Mouse (Mus musculus) urinary bladder, postnatal 4 days (tissue): ENCODE measurements at regions not wholly inside any gene's neighbourhood (a gene's known extent, or its start where the extent isn't known, plus 50 kb on each side); places are given as distances from the start of the nearest gene placed in this dataset.

Experiments
- DNase-seq, 2 experiments: peaks; one replicate each; pipeline ENCODE4 v3.0.0; 2021 to 2022; ENCODE audit warnings: low spot score in 2 of 2

DNA sequence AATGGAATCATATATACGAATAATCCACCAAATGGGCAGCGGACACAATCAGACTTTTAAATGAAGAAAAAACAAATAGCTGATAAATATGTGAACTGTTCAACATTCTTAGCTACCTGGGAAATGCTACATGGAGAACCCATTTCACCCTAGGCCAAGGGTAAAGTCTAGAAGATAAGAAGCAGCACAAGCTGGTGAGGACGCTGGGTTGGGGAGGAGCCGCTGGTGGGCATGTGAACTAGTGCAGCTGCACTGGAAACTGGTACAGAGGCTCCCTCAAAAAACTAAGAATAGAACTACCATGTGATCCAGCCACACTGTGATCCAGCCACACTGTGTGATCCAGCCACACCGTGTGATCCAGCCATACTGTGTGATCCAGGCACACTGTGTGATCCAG, 198.8 kb upstream of the Bmper start:
- no peak for DNase-seq

DNA sequence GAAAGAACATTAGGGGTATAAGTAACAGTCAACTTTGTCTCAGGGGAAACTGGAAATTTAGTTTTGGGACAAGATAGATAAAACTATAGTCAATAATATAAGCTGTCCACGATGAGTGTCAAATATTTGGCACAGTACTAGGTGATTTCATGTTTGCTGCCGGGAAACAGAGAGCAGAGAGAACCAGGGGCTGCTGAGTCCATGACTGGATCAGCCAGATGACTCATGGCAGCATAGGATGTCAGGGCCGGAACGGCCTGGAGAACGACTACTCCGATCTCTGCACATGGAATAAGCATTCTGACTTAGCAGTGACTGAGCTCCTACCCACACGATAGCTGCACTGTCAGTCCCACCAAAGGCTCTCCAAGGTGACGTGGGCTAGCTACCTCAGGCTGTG, 197.6 kb upstream of the Bmper start:
- no peak for DNase-seq

DNA sequence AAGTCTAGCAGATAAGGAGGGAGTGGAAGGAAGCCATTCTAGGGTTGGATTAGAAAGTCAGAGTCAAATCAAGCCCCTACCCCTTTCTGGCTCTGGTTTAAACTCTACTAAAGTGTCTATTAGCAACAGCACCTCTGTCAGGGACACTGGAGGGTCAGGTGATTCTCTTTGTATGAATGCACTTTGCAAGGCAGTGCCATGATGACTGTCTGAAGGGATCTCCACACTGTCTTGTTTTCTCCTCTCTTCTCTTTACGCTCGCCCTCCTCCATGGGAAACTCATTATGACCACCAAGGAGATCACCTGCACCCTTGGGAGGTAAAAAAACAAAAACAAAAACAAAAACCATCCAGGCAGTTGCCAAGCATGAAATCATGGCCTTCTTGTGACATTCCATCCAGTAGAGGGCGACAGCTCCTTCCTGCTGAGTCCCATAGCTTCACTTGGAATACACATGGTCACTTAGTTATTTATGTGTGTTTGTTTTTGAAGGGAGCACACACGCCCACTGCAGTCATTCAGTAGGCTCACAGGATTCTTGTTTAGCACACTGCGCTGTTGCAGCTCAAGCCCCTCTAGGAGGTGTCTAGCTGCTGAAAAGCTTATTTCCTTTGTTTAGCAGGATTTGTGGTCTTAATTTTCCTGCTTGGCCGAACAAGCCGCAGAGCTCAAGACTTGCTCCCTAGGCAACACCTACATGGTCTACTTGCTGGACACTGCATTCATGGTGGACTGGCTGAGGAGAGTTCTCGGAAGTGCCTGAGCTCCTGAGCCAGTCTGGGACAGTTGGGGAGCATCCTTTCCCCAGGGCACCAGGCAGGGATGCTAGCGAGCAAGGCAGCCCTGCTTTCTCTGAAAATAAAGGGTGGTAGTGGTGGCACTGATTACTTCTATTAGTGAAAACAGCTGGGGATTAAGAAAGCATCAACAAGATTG, 195.2 kb upstream of the Bmper start:
- DNase-seq = no peak

DNA sequence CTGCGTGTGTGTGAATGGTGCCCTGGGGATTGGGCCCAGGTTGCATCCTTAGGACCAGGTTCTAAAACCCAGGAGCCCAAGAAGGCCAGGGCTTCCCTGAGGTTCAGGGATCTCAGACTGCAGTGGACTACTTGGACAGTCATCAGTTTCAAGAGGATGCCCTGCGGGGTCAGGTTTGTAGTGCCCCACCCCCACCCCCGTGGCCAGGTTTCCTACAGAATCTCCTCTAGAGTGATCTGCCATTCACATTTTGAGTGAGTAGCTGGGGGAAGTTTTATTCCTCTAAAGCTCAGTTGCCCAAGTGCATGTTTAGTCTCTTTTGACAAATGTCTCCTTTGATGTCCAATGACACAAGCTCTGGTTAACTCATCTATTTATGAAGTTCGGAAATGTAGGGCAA, 193.5 kb upstream of the Bmper start:
- no peak for DNase-seq

DNA sequence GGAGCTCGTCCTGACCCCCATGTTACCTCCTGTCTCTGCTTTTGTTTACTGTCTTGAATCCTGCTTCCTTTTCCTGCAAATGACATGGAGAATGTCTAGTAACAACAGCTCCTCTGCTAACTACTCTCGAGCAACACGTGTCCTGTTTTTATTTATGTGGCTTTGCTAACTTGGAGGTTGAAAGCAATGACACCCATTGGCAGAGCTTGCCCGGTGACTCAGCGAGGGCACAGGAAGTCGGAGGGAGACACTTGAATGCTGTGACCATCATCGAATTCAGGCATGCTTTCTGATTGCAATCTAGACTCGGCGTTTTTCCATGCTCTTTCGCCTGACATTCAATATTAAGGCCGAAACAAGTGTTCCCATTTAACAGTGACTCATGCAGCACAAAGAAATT, 192.7 kb upstream of the Bmper start:
- DNase-seq = no peak

DNA sequence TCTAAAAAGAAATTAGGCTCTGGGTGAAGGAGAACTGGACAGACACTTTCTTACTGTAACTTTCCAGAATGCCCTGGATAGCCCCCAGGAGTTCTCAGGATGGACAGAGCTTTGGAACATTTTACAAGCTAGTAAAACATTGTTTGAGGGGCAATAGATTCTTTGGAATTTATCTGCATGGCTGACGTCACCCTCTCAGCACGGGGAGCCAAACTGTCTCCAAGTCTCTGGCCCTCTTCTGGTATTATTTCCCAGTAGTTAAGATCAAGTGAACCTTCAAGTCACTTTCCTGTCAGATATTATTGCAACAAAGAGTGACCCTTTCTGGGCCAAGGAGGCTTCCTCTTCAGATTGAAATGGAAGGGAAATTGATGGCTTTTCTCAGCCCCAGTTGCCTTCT, 192.3 kb upstream of the Bmper start:
- no peak for DNase-seq

DNA sequence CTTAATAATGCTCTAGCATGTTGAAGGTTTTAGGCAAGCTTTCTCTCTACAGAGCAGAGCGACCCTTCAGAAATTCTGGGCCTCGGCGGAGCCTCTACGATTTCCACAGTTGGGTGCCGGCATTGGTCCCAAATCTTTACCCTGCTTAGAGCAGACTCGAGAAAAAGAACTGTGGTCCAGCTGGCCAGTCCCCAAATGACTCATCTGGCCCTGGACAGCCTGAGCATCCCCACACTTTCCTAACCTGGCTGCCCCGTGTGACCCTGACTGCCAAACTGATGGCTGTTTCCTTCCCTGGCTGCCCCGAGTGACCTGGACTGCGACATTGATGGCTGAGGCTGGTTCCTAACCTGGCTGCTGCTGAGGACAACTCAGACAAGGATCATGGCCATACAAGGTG, 191.0 kb upstream of the Bmper start:
- DNase-seq = no peak

DNA sequence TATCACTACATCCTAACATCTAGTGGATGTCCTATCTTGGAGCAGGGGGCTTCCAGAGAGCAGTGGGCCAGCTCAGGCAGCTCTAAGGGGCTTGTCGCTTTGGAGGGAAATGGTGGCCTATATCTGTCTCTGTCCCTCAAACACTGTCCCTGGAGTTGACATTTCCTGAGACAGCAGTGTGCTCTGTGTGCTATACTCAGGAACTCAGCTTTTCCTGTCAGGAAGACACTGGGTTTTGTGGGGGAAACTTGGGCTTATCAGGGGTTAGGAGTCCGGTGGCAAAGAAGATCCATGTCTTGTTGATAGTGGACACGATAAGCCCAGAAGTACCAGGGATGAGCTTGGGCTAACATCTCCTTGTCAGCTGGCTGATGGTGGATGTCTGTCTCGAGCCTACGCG, 187.6 kb upstream of the Bmper start:
- DNase-seq = no peak

DNA sequence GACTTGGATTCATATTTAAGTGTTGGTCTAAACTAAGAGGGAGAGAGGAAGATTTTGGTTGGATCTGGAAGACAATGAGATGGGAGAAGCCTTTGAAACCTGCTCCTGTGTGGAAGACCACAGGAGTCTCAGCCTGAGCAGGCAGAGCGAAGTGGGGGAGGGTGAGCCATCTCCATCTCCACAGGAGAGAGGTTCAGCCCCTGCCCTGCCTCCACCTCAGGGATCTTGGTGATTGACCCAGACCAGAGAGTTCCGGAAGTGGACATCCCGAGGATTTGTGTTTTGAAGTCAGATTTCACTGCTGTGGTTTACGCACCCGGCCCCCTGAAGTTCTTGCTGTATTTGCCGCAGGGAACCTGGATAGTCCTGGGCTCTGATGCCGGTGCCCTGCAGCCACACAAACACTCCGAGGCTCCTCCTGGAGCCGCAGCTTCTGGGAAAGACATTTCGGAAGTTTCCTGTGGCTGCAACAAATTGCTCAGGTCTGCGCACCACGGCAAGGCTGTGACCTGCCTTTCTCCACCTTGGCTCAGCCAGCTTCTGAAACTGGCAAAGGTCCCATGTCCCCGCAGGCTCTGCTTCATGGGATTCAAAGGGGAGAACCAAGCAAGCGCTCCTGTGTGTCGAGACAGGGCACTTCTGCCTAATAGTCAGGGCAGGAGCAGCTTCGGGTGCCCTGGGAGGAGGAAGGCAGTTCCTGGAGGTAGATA, 186.8 kb upstream of the Bmper start:
- DNase-seq = no peak

DNA sequence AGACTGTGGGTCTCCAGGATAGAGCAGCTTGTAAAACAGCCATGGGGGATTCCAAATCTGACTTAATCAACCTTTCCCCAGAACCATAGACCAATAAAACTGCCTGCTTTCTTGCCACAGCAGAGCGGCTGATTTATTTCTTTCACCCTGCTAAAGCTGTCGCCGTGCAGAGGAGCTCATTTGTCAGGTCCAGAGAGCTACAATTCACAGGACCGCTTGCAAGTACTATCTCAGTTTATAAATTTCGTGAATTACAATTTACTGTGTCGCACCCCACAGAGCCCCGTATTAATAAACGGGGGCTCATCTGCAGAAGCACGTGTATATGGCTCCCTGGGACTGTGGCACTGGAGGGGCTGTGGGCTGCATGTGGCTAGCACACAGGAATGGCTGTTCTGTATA, 185.4 kb upstream of the Bmper start:
- DNase-seq = no peak

DNA sequence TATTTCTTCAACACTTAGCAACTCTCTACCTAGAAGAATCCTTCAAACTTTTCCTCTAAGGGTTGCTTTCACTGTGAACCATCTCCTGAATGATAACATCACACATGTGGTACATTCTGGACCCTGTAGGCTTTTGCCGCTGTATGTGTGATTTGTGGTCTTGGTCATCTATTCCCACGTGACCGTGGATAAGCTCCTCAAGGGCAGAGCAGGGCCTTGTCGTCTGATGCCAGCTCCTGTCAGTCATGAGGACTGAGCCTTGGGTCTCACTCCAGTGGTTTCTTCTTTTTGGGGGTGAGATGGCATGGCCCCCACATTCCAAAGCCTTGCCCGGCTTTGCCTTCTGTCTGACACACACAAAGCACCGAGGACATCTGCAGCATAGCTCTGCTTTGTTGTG, 183.3 kb upstream of the Bmper start:
- DNase-seq = no peak

DNA sequence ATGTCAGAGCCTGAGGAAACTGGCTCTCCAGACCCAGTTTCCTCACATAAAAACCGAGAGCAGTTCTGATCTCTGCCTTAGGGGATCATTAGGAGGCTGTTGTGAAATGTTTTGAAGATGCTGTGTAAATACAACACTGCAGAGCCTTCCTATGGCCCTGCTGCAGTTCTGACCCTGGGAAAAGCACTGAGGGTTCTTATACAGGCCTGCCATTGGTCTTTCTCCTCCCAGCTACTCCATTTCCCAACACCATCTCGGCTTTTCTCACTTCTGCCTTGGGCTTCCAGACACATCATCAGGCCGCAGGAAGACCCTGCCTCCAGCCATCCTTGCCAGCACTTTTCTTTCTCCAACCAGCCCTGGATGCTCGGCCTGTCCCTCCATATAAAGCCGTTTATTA, 181.9 kb upstream of the Bmper start:
- DNase-seq = no peak

DNA sequence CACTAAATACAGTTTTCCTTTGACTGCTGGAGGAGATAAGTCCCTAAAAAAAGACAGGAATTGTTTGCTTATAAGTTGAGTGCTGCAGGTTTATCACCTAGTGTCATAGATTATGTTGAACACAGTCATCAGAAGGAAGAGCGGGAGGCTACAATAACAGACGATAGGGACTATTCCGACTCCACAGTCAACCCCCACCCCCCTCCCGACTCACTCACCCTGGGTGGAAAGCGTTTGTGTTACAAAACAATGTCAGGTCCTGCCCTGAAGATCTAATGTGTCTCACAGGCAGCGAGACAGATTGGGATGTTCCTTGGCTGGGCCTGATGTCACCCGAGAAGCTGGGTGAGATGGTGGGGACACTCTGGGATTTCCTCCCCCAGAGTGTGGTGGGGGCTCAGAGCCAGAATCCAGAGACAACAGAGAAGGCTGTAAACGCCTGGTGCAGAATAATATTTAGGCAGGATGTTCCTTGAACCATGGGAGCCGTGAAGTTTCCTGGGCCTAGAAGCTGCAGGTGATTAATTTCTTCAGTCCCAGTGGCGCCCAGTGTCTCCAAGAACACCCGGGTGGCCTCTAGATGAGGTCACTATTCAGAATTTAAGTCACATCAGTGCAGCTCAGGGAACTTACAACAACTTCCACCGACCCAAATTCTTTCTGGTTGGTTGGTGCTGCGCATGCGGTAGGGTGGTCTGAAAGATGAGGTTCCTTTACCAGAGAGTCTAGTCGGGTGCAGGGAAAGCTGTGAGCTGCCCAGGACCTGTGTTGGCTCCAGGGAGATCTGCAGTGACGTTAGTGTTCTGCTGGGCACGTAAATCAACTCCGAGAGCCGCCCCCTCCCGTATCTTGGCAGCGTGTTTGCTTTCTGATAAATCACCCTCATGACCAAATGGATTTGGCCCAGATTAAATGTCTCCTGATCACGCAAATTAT, 181.1 kb upstream of the Bmper start:
- DNase-seq = no peak

DNA sequence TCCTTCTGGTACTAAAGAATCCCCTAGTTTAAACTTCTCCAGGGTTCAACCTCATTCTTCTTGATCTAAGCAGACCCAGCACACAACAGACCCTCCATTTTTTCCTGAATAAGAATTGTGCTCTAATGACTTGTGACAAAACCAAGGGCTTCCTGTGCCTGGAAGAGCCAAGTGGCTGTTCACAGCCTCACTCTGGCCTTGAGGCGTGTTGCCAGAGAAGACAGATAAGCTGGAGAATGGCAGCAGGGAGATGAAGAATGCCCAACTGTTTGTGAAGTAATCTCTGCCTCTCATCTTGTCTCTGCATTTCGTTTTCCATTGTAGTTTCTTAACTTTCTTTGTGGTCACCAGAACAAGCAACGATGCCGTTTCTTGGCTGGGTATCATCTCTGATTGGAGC, 179.9 kb upstream of the Bmper start:
- DNase-seq = no peak

DNA sequence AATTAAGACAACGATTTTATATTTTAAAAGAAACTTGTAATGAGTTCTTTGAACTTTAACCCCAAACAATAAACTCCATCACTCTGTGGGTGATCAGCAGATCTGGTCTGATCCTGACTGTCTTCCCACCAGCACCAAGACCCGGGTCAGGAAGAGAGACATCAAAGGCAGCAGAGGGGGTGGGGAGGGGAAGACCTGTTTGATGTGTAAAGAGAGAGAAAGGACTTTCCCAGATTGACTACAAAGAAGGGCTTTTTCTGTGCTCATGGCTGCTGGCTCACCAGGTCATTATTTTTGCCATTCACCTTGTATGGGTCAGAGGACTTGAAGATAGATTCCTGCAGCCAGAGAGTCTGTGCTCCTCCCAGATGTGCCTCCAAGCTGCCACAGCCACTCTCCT, 177.4 kb upstream of the Bmper start:
- no peak for DNase-seq

DNA sequence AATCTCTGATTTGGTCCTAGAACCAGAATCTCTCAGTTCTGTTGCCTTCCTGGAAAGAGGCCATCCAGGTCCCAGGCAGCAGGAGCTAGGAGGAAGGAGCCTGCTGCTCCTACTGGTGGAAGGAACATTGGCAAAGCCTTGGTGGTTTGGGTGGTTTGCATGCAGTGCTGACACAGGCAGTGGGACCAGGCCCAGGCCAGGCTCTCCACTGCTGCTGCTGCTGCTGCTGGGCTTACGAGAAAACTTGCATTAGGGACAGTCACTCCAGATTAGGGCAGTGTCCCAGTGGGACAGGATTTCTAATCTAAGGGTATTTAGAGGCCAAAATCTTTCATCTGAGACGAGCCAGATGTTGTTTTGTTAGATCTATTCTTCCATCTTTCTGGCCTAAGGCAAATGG, 172.1 kb upstream of the Bmper start:
- no peak for DNase-seq

DNA sequence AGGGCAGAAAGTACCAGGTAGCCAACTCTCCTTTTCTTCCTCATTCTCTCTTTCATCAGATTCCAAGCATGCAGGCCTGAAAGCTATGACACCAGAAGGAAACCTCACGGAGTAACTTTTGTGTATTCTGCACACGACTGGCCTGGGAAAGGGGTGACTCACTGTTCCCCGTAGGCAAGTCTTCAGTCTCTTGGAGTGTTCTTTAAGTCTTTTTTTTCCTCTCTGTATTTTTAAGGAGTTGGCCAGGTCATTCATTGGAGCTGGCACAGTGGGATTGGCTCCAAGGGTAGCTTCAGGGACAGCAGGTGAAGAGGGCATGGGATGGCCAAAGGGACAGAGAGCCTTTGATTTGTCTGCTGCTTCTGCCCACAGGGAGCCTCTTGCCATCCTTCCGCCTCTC, 163.3 kb upstream of the Bmper start:
- no peak for DNase-seq

DNA sequence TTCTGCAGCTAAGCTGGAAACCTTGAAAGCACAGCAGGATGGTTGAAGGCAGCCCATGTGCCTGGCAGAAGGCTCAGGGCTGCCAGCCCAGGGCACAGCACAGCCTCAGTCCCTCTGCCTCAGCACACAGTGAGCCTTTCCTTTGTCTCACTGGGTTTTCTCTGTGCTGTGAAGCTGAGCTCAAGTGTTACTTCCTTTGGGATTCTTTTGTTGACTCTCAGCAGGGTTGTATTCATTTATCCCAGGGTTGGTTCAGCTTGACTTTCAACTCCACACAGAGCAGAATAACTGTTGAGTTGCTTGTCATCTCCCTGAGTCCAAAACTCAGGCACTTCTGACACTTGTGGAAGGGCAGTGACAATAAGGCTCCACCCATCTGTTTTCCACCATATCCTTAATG, 162.3 kb upstream of the Bmper start:
- DNase-seq = no peak

DNA sequence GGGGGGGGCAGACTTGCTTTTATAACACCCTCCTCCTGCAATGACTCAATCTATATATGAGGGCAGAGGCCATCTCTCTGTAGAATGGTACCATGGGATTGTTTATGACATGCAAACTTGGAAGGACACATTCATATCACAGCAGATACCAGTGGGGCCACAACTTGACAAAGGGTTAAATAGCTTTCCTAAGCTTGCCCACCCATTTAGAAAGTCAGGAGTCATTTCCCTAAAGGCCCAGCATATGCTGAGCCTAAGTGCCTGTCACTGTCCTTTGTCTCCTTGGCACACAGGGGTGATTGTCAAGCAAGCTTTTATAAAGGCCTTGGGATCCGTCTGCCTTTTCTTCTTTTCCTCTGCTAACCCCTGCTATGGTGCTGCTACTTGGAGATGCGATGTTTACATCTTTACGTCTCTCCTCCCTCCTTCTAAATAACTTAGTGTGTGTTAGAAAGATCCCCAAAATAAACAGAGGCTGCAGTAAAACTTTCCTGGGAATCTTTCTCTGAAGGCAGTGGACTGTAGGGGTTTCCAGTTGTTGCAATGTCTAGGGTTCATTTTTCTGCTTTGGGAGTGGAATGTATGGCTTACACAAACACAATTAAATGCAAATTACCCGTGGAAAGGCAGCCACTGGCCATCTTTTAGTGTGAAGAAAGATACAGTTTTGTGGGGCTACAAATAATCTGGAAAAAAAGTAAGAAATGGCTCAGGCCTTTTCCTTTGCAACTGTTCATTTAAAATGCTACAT, 161.5 kb upstream of the Bmper start:
- DNase-seq = no peak

DNA sequence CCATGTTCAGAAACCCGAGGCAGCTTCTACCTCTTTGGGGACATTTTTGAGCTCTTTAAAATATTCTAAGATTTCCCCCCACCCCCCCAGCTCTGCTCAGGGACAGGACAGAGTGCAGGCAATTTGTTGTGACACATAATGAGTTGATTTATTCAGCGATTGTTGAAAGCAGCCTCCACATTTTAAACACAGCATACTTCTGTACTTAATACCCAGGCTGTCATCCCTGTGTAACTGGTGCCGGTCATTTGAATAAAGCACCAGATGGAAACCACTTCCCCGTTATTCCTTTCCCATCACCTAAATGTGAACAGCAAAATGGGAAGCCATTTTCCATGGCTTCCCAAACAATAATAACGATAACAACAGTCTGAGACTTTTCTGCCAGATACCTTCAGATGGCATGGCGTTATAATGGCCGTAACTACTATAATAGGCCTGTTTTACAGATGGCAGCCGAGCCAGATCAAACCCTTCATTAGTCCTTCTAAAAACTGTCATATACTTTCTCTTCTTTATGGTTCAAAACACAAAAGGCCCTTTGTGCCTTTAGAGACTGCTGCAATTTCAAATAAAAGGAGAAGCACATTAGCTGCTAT, 160.7 kb upstream of the Bmper start:
- no peak for DNase-seq
